Mouse (Mus musculus): ENCODE results near the gene Cdkal1. TPM values are rescaled to one million over a fixed set of nuclear protein-coding genes. Genes with fewer than 3 reads are reported as not detected.

Gene Cdkal1
- polyA plus RNA-seq, 2 experiments: 2.0 to 7.7 TPM

- no peaks in the 10 kb centered on the region for H3K36me3 ChIP-seq (replicated peaks; ENCODE audit: control insufficient read depth, insufficient read depth, low read depth)
- DNase-seq (ENCODE audit: low read depth in 3 of 3, low spot score in 3 of 3) (no peak), ATAC-seq (ENCODE audit: insufficient read depth) (no peak)
- no peaks in the 10 kb centered on the region for H3K9me3 ChIP-seq (ENCODE audit: control insufficient read depth, low read length)
- H3K4me1 ChIP-seq (replicated peaks; ENCODE audit: control insufficient read depth in 2 of 2, insufficient read depth in 2 of 2, low read length in 1 of 2): peaks cover 0 to 15% of the 10 kb centered on the region in 2 experiments; a peak in 2 of 4 replicates
- H3K27ac ChIP-seq: no peak overlapping the region
- no peak overlapping the region for H3K9ac ChIP-seq (replicated peaks)
- H3K27me3 ChIP-seq (ENCODE audit: control insufficient read depth, insufficient read depth, low read length): no peaks in the 10 kb centered on the region
- H3K4me3 ChIP-seq (ENCODE audit: insufficient read depth in 1 of 2, low read depth in 2 of 2, low read length in 2 of 2): no peak overlapping the region
- WGBS (ENCODE audit: insufficient replicate concordance): 15% methylated on average over 1 of the region's 1 CpGs
- TF ChIP-seq EP300 (IDR thresholded peaks at IDR 0.05; ENCODE audit: low read depth) (no peak), CTCF (IDR thresholded peaks at IDR 0.05; ENCODE audit: low read depth) (no peak)
- no peak overlapping the region for H3K4me2 ChIP-seq (ENCODE audit: low read depth)
Observed at GRCm38 (mm10) chr13:29768104-29768503, 87.4 kb downstream of the Cdkal1 start.

- Histone ChIP-seq H3K4me3 (ENCODE audit: insufficient read depth in 1 of 2, low read depth in 2 of 2, low read length in 2 of 2) (no peak overlapping the region), H3K36me3 (replicated peaks; ENCODE audit: control insufficient read depth, insufficient read depth, low read depth) (no peaks in the 10 kb centered on the region), H3K9ac (replicated peaks) (no peak overlapping the region), H3K27ac (no peak overlapping the region), H3K27me3 (ENCODE audit: control insufficient read depth, insufficient read depth, low read length) (no peaks in the 10 kb centered on the region), H3K4me1 (replicated peaks; ENCODE audit: control insufficient read depth in 2 of 2, insufficient read depth in 2 of 2, low read length in 1 of 2) (peaks cover 0 to 13% of the 10 kb centered on the region in 2 experiments; a peak in 2 of 4 replicates), H3K9me3 (ENCODE audit: control insufficient read depth, low read length) (no peaks in the 10 kb centered on the region), H3K4me2 (ENCODE audit: low read depth) (no peak overlapping the region)
- ATAC-seq (ENCODE audit: insufficient read depth): no peak
- no peak for TF ChIP-seq EP300 (IDR thresholded peaks at IDR 0.05; ENCODE audit: low read depth)
- TF ChIP-seq CTCF (IDR thresholded peaks at IDR 0.05; ENCODE audit: low read depth): no peak
- WGBS (ENCODE audit: insufficient replicate concordance): 55% methylated on average over 4 of the region's 4 CpGs
- no peak for DNase-seq (ENCODE audit: low read depth in 3 of 3, low spot score in 3 of 3)
Observed at GRCm38 (mm10) chr13:29767587-29767986, 87.9 kb downstream of the Cdkal1 start.

- ATAC-seq (ENCODE audit: insufficient read depth): no peak
- Histone ChIP-seq H3K4me1 (replicated peaks; ENCODE audit: control insufficient read depth in 2 of 2, insufficient read depth in 2 of 2, low read length in 1 of 2) (peaks cover 0 to 10% of the 10 kb centered on the region in 2 experiments; a peak in 2 of 4 replicates), H3K27me3 (ENCODE audit: control insufficient read depth, insufficient read depth, low read length) (no peaks in the 10 kb centered on the region), H3K36me3 (replicated peaks; ENCODE audit: control insufficient read depth, insufficient read depth, low read depth) (no peaks in the 10 kb centered on the region), H3K27ac (no peak overlapping the region), H3K4me3 (ENCODE audit: insufficient read depth in 1 of 2, low read depth in 2 of 2, low read length in 2 of 2) (no peak overlapping the region), H3K9ac (replicated peaks) (no peak overlapping the region), H3K4me2 (ENCODE audit: low read depth) (no peak overlapping the region), H3K9me3 (ENCODE audit: control insufficient read depth, low read length) (no peaks in the 10 kb centered on the region)
- 77% methylated on average over 8 of the region's 8 CpGs for WGBS (ENCODE audit: insufficient replicate concordance)
- TF ChIP-seq EP300 (IDR thresholded peaks at IDR 0.05; ENCODE audit: low read depth) (no peak), CTCF (IDR thresholded peaks at IDR 0.05; ENCODE audit: low read depth) (no peak)
- no peak for DNase-seq (ENCODE audit: low read depth in 3 of 3, low spot score in 3 of 3)
Observed at GRCm38 (mm10) chr13:29766377-29766776, 89.1 kb downstream of the Cdkal1 start.

- H3K27ac ChIP-seq: no peak overlapping the region
- WGBS (ENCODE audit: insufficient replicate concordance): 61% methylated on average over 3 of the region's 3 CpGs
- H3K27me3 ChIP-seq (ENCODE audit: control insufficient read depth, insufficient read depth, low read length): no peaks in the 10 kb centered on the region
- H3K4me1 ChIP-seq (replicated peaks; ENCODE audit: control insufficient read depth in 2 of 2, insufficient read depth in 2 of 2, low read length in 1 of 2): peaks cover 0 to 7% of the 10 kb centered on the region in 2 experiments; a peak in 2 of 4 replicates
- H3K4me3 ChIP-seq (ENCODE audit: insufficient read depth in 1 of 2, low read depth in 2 of 2, low read length in 2 of 2): no peak overlapping the region
- ATAC-seq (ENCODE audit: insufficient read depth): no peak
- H3K9ac ChIP-seq (replicated peaks): no peak overlapping the region
- TF ChIP-seq EP300 (IDR thresholded peaks at IDR 0.05; ENCODE audit: low read depth) (no peak), CTCF (IDR thresholded peaks at IDR 0.05; ENCODE audit: low read depth) (no peak)
- no peaks in the 10 kb centered on the region for H3K36me3 ChIP-seq (replicated peaks; ENCODE audit: control insufficient read depth, insufficient read depth, low read depth)
- H3K4me2 ChIP-seq (ENCODE audit: low read depth): no peak overlapping the region
- DNase-seq (ENCODE audit: low read depth in 3 of 3, low spot score in 3 of 3): no peak
- H3K9me3 ChIP-seq (ENCODE audit: control insufficient read depth, low read length): no peaks in the 10 kb centered on the region
Observed at GRCm38 (mm10) chr13:29765296-29765695, 90.2 kb downstream of the Cdkal1 start.

- H3K27ac ChIP-seq: no peak overlapping the region
- WGBS (ENCODE audit: insufficient replicate concordance): 72% methylated on average over 5 of the region's 5 CpGs
Observed at GRCm38 (mm10) chr13:29759691-29760467, 95.6 kb downstream of the Cdkal1 start.

More at GRCm38 (mm10) chr13:29759691-29760467, 95.6 kb downstream of the Cdkal1 start:
- no peak overlapping the region for H3K4me2 ChIP-seq (ENCODE audit: low read depth)
- H3K9ac ChIP-seq (replicated peaks): no peak overlapping the region
- no peaks in the 10 kb centered on the region for H3K27me3 ChIP-seq (ENCODE audit: control insufficient read depth, insufficient read depth, low read length)
- H3K36me3 ChIP-seq (replicated peaks; ENCODE audit: control insufficient read depth, insufficient read depth, low read depth): no peaks in the 10 kb centered on the region
- H3K9me3 ChIP-seq (ENCODE audit: control insufficient read depth, low read length): no peaks in the 10 kb centered on the region
- TF ChIP-seq EP300 (IDR thresholded peaks at IDR 0.05; ENCODE audit: low read depth) (no peak), CTCF (IDR thresholded peaks at IDR 0.05; ENCODE audit: low read depth) (no peak)
- peaks cover 0 to 18% of the 10 kb centered on the region in 2 experiments; a peak in 3 of 4 replicates for H3K4me1 ChIP-seq (replicated peaks; ENCODE audit: control insufficient read depth in 2 of 2, insufficient read depth in 2 of 2, low read length in 1 of 2)
- no peak overlapping the region for H3K4me3 ChIP-seq (ENCODE audit: insufficient read depth in 1 of 2, low read depth in 2 of 2, low read length in 2 of 2)
- no peak for ATAC-seq (ENCODE audit: insufficient read depth)
- no peak for DNase-seq (ENCODE audit: low read depth in 3 of 3, low spot score in 3 of 3)

Measured in liver, embryonic 14.5 days (tissue).